Mouse (Mus musculus) spleen, adult 2 months (tissue): Measurements from ENCODE around the gene Trib3.

Experiments
- CTCF ChIP-seq: fragments of 200-500 bp; IDR thresholded peaks from 2 replicates; pipeline ENCODE4 v1.5.1; 2011; ENCODE audit warnings: mild to moderate bottlenecking, inconsistent platforms; ENCODE audit not compliant: insufficient read depth, insufficient read length, insufficient replicate concordance; ENCODE audit errors: extremely low read depth
- POLR2A ChIP-seq: fragments of 200-500 bp; IDR thresholded peaks from 2 replicates; pipeline ENCODE4 v1.6.1; 2011; ENCODE audit warnings: low read depth, low read length, inconsistent platforms

DNA sequence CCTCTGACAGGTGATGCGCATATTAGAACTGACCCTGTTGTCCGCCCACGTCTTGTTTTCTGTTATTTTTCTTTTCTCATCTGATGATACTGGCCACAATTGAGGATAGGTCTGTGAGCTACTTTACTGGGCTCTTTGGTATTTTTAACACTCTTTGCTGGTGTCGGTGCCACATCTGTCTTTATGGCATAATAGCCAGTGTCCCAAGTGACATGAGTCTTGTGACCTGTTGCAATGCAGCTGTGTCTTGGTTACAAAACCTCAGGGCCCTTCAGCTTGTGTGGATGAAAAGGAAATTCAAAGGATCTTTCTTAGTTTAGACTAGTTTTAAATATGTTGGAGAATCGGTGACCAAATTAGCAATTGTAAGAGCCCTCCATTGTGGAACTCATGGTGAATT lies 49.3 kb downstream of the Trib3 start:
- TF ChIP-seq POLR2A (no peak), CTCF (no peak)
